9 mouse cellular contexts compared by ENCODE assay signal in genomic region chr2:73419285-73419684, GRCm38 (mm10). TPM values are rescaled to one million over a fixed set of nuclear protein-coding genes. Genes with fewer than 3 reads are reported as not detected.
DNase-seq lines count a peak whose midpoint lies in the region; ATAC-seq and TF ChIP-seq lines count a peak whose summit lies in the region.
"Had no signal": no experiment of that assay in that cellular context is flagged by ENCODE, and none has a peak within 500 bp of the region (broad histone marks: within the 10 kb centered on the region; RNA-seq: fewer than 3 reads in every experiment).

No protein-coding gene starts in this region.

- intact Hi-C loops in gastrocnemius, adult 2 months (cut with DNase I), result no loop called here

- no peak for TF ChIP-seq EP300 in lung, postnatal 0 days (IDR thresholded peaks at IDR 0.05)

- peak; percentile 64 for TF ChIP-seq CTCF in gastrocnemius, adult 2 months (IDR thresholded peaks at IDR 0.05)
- peak; percentile 74 for TF ChIP-seq CTCF in lung, postnatal 0 days (IDR thresholded peaks at IDR 0.05)

- H3K4me3 ChIP-seq in kidney, embryonic 14.5 days (ENCODE audit: low read length), result no peak overlapping the region
- no peak overlapping the region for H3K4me3 ChIP-seq in gastrocnemius, adult 2 months
- no peak overlapping the region for H3K4me3 ChIP-seq in lung, postnatal 0 days (ENCODE audit: low read depth, low read length)
- H3K4me3 ChIP-seq: heart, embryonic 15.5 days had no signal

- peaks cover 3% of the 10 kb centered on the region; the same call in 1 of the 2 replicates for H3K27me3 ChIP-seq in kidney, embryonic 14.5 days (ENCODE audit: control insufficient read depth, insufficient read depth, low read length)
- no peaks in the 10 kb centered on the region for H3K27me3 ChIP-seq in lung, postnatal 0 days (replicated peaks; ENCODE audit: insufficient read depth, low read length)
- H3K27me3 ChIP-seq: heart, embryonic 15.5 days had no signal

- H3K4me2 ChIP-seq in kidney, embryonic 14.5 days (replicated peaks; ENCODE audit: low read depth, low read length), result no peak overlapping the region
- H3K4me2 ChIP-seq in lung, postnatal 0 days (replicated peaks; ENCODE audit: low read depth, low read length), result no peak overlapping the region
- H3K4me2 ChIP-seq: heart, embryonic 15.5 days had no signal

- ATAC-seq in kidney, embryonic 14.5 days (ENCODE audit: low FRiP score, low TSS enrichment), result no peak
- peak; percentile 67 for ATAC-seq in lung, postnatal 0 days

- 38% methylated on average over 4 of the region's 4 CpGs for WGBS in kidney, embryonic 14.5 days
- WGBS in lung, postnatal 0 days, result 45% methylated on average over 4 of the region's 4 CpGs

- H3K27ac ChIP-seq in kidney, embryonic 14.5 days (ENCODE audit: low read depth, low read length), result no peak overlapping the region
- H3K27ac ChIP-seq in gastrocnemius, adult 2 months, result no peak overlapping the region
- no peak overlapping the region for H3K27ac ChIP-seq in lung, postnatal 0 days (ENCODE audit: low read length)
- H3K27ac ChIP-seq: heart, embryonic 15.5 days had no signal

- no peaks in the 10 kb centered on the region for H3K4me1 ChIP-seq in kidney, embryonic 14.5 days (ENCODE audit: control insufficient read depth, insufficient read depth, low read length)
- H3K4me1 ChIP-seq in lung, postnatal 0 days (ENCODE audit: insufficient read depth, low read depth, low read length), result no peaks in the 10 kb centered on the region
- H3K4me1 ChIP-seq: heart, embryonic 15.5 days had no signal

- H3K9me3 ChIP-seq in kidney, embryonic 14.5 days (ENCODE audit: control insufficient read depth, low read length), result no peaks in the 10 kb centered on the region
- no peaks in the 10 kb centered on the region for H3K9me3 ChIP-seq in lung, postnatal 0 days (ENCODE audit: low read length)
- H3K9me3 ChIP-seq: heart, embryonic 15.5 days had no signal

- DNase-seq in kidney, adult 18-20 months, result peak; percentile 21
- peak; percentile 43 for DNase-seq in CD4-positive, CD25-positive, alpha-beta regulatory T cell, adult 2 months (ENCODE audit: low read depth, low spot score)
- peak; percentile 7 for DNase-seq in adrenal gland, postnatal 25 days
- peak; percentile 64 for DNase-seq in gastrocnemius, adult 2 months
- DNase-seq in lung, postnatal 0 days (ENCODE audit: low spot score), result peak; percentile 57
- no peak for DNase-seq in ovary, adult 18-20 months (ENCODE audit: low spot score)
- DNase-seq in frontal cortex, postnatal 36 days (ENCODE audit: low spot score in 2 of 2), result no peak

- no peak overlapping the region for H3K9ac ChIP-seq in kidney, embryonic 14.5 days (ENCODE audit: low read depth, low read length)
- no peak overlapping the region for H3K9ac ChIP-seq in lung, postnatal 0 days (replicated peaks; ENCODE audit: low read depth)
- H3K9ac ChIP-seq: heart, embryonic 15.5 days had no signal

- no peaks in the 10 kb centered on the region for H3K36me3 ChIP-seq in kidney, embryonic 14.5 days (ENCODE audit: control insufficient read depth, insufficient read depth, low read length)
- H3K36me3 ChIP-seq in lung, postnatal 0 days (ENCODE audit: insufficient read depth, low read length), result no peaks in the 10 kb centered on the region
- H3K36me3 ChIP-seq: heart, embryonic 15.5 days had no signal

RNA-seq across cellular contexts. Expression of gene Gpr155, which starts 32.9 kb away (rescaled TPM):
- 4.9 and 6.9 TPM in 2 replicates for polyA plus RNA-seq in kidney, embryonic 14.5 days (2014; fragmentation: Nextera tagmentation; extraction: Ambion mirVana)
- total RNA-seq in adrenal gland, postnatal 25 days (2021), result 5.7 and 8.3 TPM in 2 replicates
- 10 to 100 TPM; 14.1 to 15.7 TPM for total RNA-seq in gastrocnemius, adult 2 months (2021)
- 6.3 and 8.1 TPM in 2 replicates for polyA plus RNA-seq in lung, postnatal 0 days (2015; fragmentation: Nextera tagmentation; extraction: Ambion mirVana)

Comparison
In these comparisons a context has a peak if more than half of its experiments do, and no peak if none do; other contexts are left out.
1. DNase-seq: peak in kidney, adult 18-20 months (single experiment), CD4-positive, CD25-positive, alpha-beta regulatory T cell, adult 2 months (single experiment), adrenal gland, postnatal 25 days (single experiment), gastrocnemius, adult 2 months (single experiment) and lung, postnatal 0 days (single experiment); none in ovary, adult 18-20 months (single experiment) and frontal cortex, postnatal 36 days (0 of 2).